Mouse (Mus musculus) stomach, adult 2 months (tissue): Measurements from ENCODE around the gene Anapc10. TPM values are rescaled to one million over a fixed set of nuclear protein-coding genes. Genes with fewer than 3 reads are reported as not detected.

ENCODE experiments used
- polyA plus RNA-seq: library from polyadenylated mRNA; depleted of rRNA; stranded (reverse); fragments of >200 nt; gene quantifications from 2 replicates; pipeline ENCODE4 v1.2.3, GENCODE M21; 2012; rRNA removed

The Anapc10 gene
- 0.02 and 0.19 TPM in 2 replicates for polyA plus RNA-seq

GRCm38 (mm10) chr8:79711064-79711961, at the start of gene Anapc10, which contains the start of gene Abce1:
TSS of gene Anapc10 (plus strand) at chr8:79711820.
TSS of gene Abce1 (minus strand) at chr8:79711740.

Other genes with a start within 250 kb of the Anapc10 start
- gene Otud4, start 72.2 kb upstream of the Anapc10 start, polyA plus RNA-seq = 5.8 and 6.9 TPM in 2 replicates
- 1.2 and 2.0 TPM in 2 replicates for gene Abce1, start 80 bp upstream of the Anapc10 start, polyA plus RNA-seq